Mouse (Mus musculus): ENCODE measurements around the gene Zfp36l2.

DNA sequence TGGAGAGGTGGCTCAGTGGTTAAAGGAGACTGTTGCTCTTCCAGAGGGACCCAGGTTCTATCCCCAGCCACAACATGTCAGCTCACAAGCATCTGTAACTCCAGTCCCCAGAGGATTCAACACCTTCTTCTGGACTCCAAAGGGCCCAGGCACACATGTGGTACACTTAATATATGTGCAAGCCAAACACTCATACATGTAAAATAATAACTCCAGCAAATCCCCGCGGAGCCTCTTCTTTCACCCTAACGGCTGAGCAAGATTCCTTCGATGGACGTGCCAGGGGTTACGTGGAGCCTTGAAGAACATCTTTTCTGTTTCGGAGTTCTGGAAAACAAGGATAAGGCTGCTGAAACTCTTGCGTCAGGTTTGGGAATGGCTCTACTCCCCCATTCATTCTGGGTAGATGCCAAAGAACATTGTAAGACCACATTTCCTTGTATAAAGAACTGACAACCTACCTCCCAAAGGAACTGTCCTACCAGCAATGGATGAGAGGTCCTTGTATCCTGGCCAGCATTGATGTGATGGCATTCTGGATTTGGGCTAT is 25.5 kb downstream of the Zfp36l2 start:
- no peak for TF ChIP-seq CTCF (IDR thresholded peaks at IDR 0.05; ENCODE audit: insufficient read depth, low read depth, low read length)
- no peak for TF ChIP-seq POLR2A (IDR thresholded peaks at IDR 0.05; ENCODE audit: insufficient read depth, low read depth, low read length)

All from olfactory bulb, adult 2 months (tissue).